Mouse (Mus musculus) Patski (cell line): ENCODE measurements around the gene Rnf183. TPM values are rescaled to one million over a fixed set of nuclear protein-coding genes. Genes with fewer than 3 reads are reported as not detected.

ENCODE experiments used
- ATAC-seq: fragments of 100-300 bp; one replicate; pipeline ENCODE4 v1.8.0; 2021
- CTCF ChIA-PET: fragments of 350-600 bp; sonication (Branson Sonifier 250); formaldehyde crosslinking; loops from one replicate; lab custom pipeline; 2022; ENCODE audit warnings: inconsistent platforms; lab: Charles Lee
- POLR2A ChIA-PET: fragments of 350-600 bp; sonication (Branson Sonifier 250); formaldehyde crosslinking; loops from one replicate; lab custom pipeline; 2022; ENCODE audit warnings: antibody characterized with exemption, inconsistent platforms; lab: Charles Lee
- DNase-seq: peaks from one replicate; pipeline ENCODE4 v3.0.0-alpha.2; 2011; ENCODE audit warnings: low read depth, low spot score
- H3K27me3 ChIP-seq: fragments of 371-371 bp; one replicate; pipeline ENCODE4 v1.5.1; 2021
- CTCF ChIP-seq: fragments of 100-300 bp; IDR thresholded peaks from one replicate; pipeline ENCODE4 v1.5.1; 2021
- in situ Hi-C: fragments of 300-500 bp; cut with MboI; formaldehyde crosslinking; loops from 3 replicates; pipeline ENCODE4 v1.11.1; 2018; ENCODE audit warnings: low pct_unique_long_range_greater_than_20kb, mixed read lengths
- polyA plus RNA-seq: library from polyadenylated mRNA; unstranded; gene quantifications from one replicate; pipeline ENCODE4 v1.2.3, GENCODE M21; 2021

Rnf183 gene
- polyA plus RNA-seq, 1 experiment from 2014 or later = 0.96 TPM

GRCm38 (mm10) chr4:62384159-62384558 is 50.9 kb downstream of the Rnf183 start:
- POLR2A ChIA-PET = no interaction called here
- CTCF ChIA-PET = no interaction called here
- no peak for ATAC-seq
- in situ Hi-C loops = no loop called here
- no peaks in the 10 kb centered on the region for H3K27me3 ChIP-seq
- no peak for TF ChIP-seq CTCF
- no peak for DNase-seq

GRCm38 (mm10) chr4:62383752-62384151 is 51.3 kb downstream of the Rnf183 start:
- in situ Hi-C loops = no loop called here

GRCm38 (mm10) chr4:62383207-62383606 is 51.8 kb downstream of the Rnf183 start:
- POLR2A ChIA-PET = no interaction called here
- CTCF ChIA-PET = no interaction called here
- ATAC-seq (no peak), DNase-seq (no peak)
- in situ Hi-C loops = no loop called here
- no peaks in the 10 kb centered on the region for H3K27me3 ChIP-seq
- TF ChIP-seq CTCF = no peak

More at GRCm38 (mm10) chr4:62383752-62384151, 51.3 kb downstream of the Rnf183 start:
- no peak for TF ChIP-seq CTCF
- no peak for DNase-seq
- no peak for ATAC-seq
- POLR2A ChIA-PET = no interaction called here
- CTCF ChIA-PET = no interaction called here
- H3K27me3 ChIP-seq = no peaks in the 10 kb centered on the region

- in situ Hi-C loops = no loop called here
- ATAC-seq (no peak), DNase-seq (no peak)
- no peak for TF ChIP-seq CTCF
- ChIA-PET CTCF (no interaction called here), POLR2A (no interaction called here)
- no peaks in the 10 kb centered on the region for H3K27me3 ChIP-seq
These were observed 55.2 kb downstream of the Rnf183 start for GRCm38 (mm10) chr4:62379724-62380381.

Other genes starting within 250 kb of the Rnf183 start
- 8.0 TPM for gene Zfp37, start 204.2 kb downstream of the Rnf183 start, polyA plus RNA-seq
- 18.8 TPM for gene Slc31a2, start 172.7 kb downstream of the Rnf183 start, polyA plus RNA-seq
- 22.5 TPM for gene Fkbp15, start 74.7 kb downstream of the Rnf183 start, polyA plus RNA-seq
- 36.8 TPM for gene Slc31a1, start 74.5 kb downstream of the Rnf183 start, polyA plus RNA-seq
- 32.2 TPM for gene Cdc26, start 26.6 kb downstream of the Rnf183 start, polyA plus RNA-seq
- gene Prpf4, start 26.5 kb downstream of the Rnf183 start, polyA plus RNA-seq = 10.9 TPM
- 8.5 TPM for gene Wdr31, start 35.6 kb upstream of the Rnf183 start, polyA plus RNA-seq
- gene Bspry, start 44.8 kb upstream of the Rnf183 start, polyA plus RNA-seq = 3.3 TPM
- 9.2 TPM for gene Hdhd3, start 68.2 kb upstream of the Rnf183 start, polyA plus RNA-seq
- 40.5 TPM for gene Alad, start 84.7 kb upstream of the Rnf183 start, polyA plus RNA-seq
- gene Pole3, start 89.8 kb upstream of the Rnf183 start, polyA plus RNA-seq = 36.4 TPM
- 0.17 TPM for gene 4933430I17Rik, start 90.1 kb upstream of the Rnf183 start, polyA plus RNA-seq
- 8.2 TPM for gene Rgs3, start 124.6 kb upstream of the Rnf183 start, polyA plus RNA-seq